Mouse (Mus musculus) embryonic facial prominence, embryonic 11.5 days (tissue): ENCODE measurements around the gene Nagk. TPM values are rescaled to one million over a fixed set of nuclear protein-coding genes. Genes with fewer than 3 reads are reported as not detected.
A peak's percentile ranks its signal among the peaks of the same experiment; 100 is the strongest.

Experiments used
- ATAC-seq: fragments of 200-750 bp; cut with Nextera tagmentation; replicated peaks from 2 replicates; pipeline ENCODE4 v1.8.0; 2017; ENCODE audit warnings: low read depth; ENCODE audit not compliant: insufficient number of reproducible peaks, low FRiP score, low TSS enrichment
- DNase-seq: peaks from one replicate; pipeline ENCODE4 v3.0.0-alpha.2; 2015; ENCODE audit warnings: low spot score
- H3K27ac ChIP-seq: fragments of 300-500 bp; sonication (generic); replicated peaks from 2 replicates; pipeline ENCODE4 v1.5.1; 2014; ENCODE audit warnings: mild to moderate bottlenecking, low read depth, low read length, control low read depth
- H3K27me3 ChIP-seq: fragments of 300-500 bp; sonication (generic); 2 replicates; pipeline ENCODE4 v1.6.1; 2014; ENCODE audit warnings: mild to moderate bottlenecking, low read length, moderate library complexity, mixed read lengths; ENCODE audit not compliant: control insufficient read depth, insufficient read depth
- H3K36me3 ChIP-seq: fragments of 300-500 bp; sonication (generic); replicated peaks from 2 replicates; pipeline ENCODE4 v1.6.1; 2014; ENCODE audit warnings: low read depth, mild to moderate bottlenecking, low read length, moderate library complexity, mixed read lengths; ENCODE audit not compliant: control insufficient read depth, insufficient read depth
- H3K4me1 ChIP-seq: fragments of 300-500 bp; sonication (generic); 2 replicates; pipeline ENCODE4 v1.6.1; 2014; ENCODE audit warnings: low read length, mixed read lengths; ENCODE audit not compliant: control insufficient read depth, insufficient read depth
- H3K4me2 ChIP-seq: fragments of 300-500 bp; sonication (generic); 2 replicates; pipeline ENCODE4 v1.6.1; 2014; ENCODE audit warnings: low read depth, mild to moderate bottlenecking, control low read depth, low read length, moderate library complexity
- H3K4me3 ChIP-seq: fragments of 300-500 bp; sonication (generic); 2 replicates; pipeline ENCODE4 v1.5.1; 2014; ENCODE audit warnings: low read depth, low read length, control low read depth
- H3K9ac ChIP-seq: fragments of 300-500 bp; sonication (generic); replicated peaks from 2 replicates; pipeline ENCODE4 v1.6.1; 2014; ENCODE audit warnings: mild to moderate bottlenecking, control low read depth, low read length
- H3K9me3 ChIP-seq: fragments of 300-500 bp; sonication (generic); replicated peaks from 2 replicates; pipeline ENCODE4 v1.6.1; 2016; ENCODE audit warnings: mild to moderate bottlenecking, low read length, inconsistent platforms, mixed read lengths; ENCODE audit not compliant: control insufficient read depth
- WGBS: fragments of 180-500 bp; shearing (Covaris S2); extraction: QIAGEN DNeasy Blood & Tissue Kit; methylation state at CpG from one replicate; pipeline ENCODE4 v1.1.7; 2014; 5-methylcytosine and 5-hydroxymethylcytosine counted together
- polyA plus RNA-seq: library from polyadenylated mRNA; unstranded; fragments of >200 nt; fragmentation: Nextera tagmentation; extraction: Ambion mirVana; gene quantifications from 2 replicates; pipeline ENCODE4 v1.2.1, GENCODE M21; 2014

The Nagk gene
- 28.7 and 28.9 TPM in 2 replicates for polyA plus RNA-seq

DNA sequence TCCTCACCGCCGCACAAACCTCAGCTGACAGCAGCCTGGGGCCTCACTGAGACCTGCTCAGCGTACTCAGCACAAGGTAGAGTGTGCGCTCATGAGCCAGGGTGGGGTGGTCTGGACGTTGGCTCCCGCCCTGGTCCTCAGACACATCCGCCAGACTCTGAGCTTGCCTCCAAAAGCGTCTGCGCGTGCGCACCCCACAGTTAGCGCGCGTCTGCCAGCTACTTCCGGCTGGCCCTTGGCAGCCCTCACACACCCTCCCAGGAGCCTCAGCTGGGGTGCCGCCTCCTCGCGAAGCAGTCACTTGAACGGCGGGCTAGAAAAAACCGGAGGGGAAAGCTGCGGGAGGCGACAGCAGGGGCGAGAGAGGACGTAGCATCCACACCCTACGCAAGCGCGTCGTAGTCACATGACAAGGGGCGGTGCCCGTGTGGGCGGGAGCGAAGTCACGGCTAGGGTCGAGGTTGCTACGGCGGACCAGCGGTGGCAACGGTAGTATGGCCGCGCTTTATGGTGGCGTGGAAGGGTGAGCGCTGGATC is at the start of gene Nagk:
Nagk (plus strand) TSS at position 223 of the 537 bp plus-strand sequence.
- Histone ChIP-seq H3K4me3 (peak within 1 kb of the TSS; percentile 74), H3K36me3 (no peaks in the 10 kb centered on the region), H3K9ac (peak within 1 kb of the TSS; percentile 68), H3K4me1 (no peaks in the 10 kb centered on the region), H3K27me3 (no peaks in the 10 kb centered on the region), H3K9me3 (no peaks in the 10 kb centered on the region), H3K4me2 (peak within 1 kb of the TSS; percentile 79), H3K27ac (peak within 1 kb of the TSS; percentile 94)
- WGBS, result under 1% methylated on average over 43 of the region's 43 CpGs
- DNase-seq (peak; percentile 93), ATAC-seq (peak; percentile 94)

GRCm38 (mm10) chr6:83745466-83745865 is 49.3 kb upstream of the Nagk start:
- ATAC-seq, result no peak
- H3K4me2 ChIP-seq, result no peak overlapping the region
- DNase-seq, result no peak
- WGBS, result 35% methylated on average over 2 of the region's 2 CpGs
- H3K27me3 ChIP-seq, result no peaks in the 10 kb centered on the region
- H3K4me3 ChIP-seq, result no peak overlapping the region
- H3K27ac ChIP-seq, result no peak overlapping the region
- H3K4me1 ChIP-seq, result no peaks in the 10 kb centered on the region
- H3K9me3 ChIP-seq, result no peaks in the 10 kb centered on the region
- H3K9ac ChIP-seq, result no peak overlapping the region
- no peaks in the 10 kb centered on the region for H3K36me3 ChIP-seq

DNA sequence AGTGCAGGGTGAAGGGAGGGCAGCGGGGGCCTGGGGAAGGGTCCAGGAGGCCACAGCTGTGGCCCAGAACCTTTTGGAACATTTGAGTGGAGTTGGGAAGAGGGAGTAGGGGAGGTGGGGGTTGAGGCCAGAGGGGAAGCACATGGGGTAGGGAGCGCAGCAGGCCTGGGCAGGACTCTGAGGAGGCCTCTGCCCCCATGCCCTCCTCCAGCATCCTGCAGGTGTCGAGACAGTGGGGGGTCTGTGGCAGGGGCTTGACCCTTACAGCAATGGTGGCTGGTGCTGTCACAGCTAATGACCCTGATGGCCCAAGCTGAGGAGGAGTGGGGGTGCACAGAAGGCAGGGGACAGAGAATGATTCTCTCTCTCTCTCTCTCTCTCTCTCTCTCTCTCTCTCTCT is 45.5 kb upstream of the Nagk start:
- Histone ChIP-seq H3K27me3 (no peaks in the 10 kb centered on the region), H3K9ac (no peak overlapping the region), H3K4me1 (no peaks in the 10 kb centered on the region), H3K4me3 (no peak overlapping the region), H3K27ac (no peak overlapping the region), H3K9me3 (no peaks in the 10 kb centered on the region), H3K4me2 (no peak overlapping the region), H3K36me3 (no peaks in the 10 kb centered on the region)
- ATAC-seq (peak; percentile 29; the same call in 1 of the 2 replicates), DNase-seq (no peak)
- WGBS, result 50% methylated on average over 3 of the region's 3 CpGs

GRCm38 (mm10) chr6:83750171-83750684 is 44.6 kb upstream of the Nagk start:
- Histone ChIP-seq H3K27ac (no peak overlapping the region), H3K4me2 (no peak overlapping the region; the same call in 1 of the 2 replicates), H3K9me3 (no peaks in the 10 kb centered on the region), H3K4me1 (no peaks in the 10 kb centered on the region), H3K9ac (0 out of 2 replicates have a peak overlapping the region, but pooled peaks have one; percentile 18), H3K4me3 (no peak overlapping the region), H3K27me3 (no peaks in the 10 kb centered on the region), H3K36me3 (no peaks in the 10 kb centered on the region)
- peak; percentile 78 for DNase-seq
- WGBS, result 8% methylated on average over 11 of the region's 11 CpGs
- no peak for ATAC-seq

GRCm38 (mm10) chr6:83756051-83756450 is 38.7 kb upstream of the Nagk start:
- H3K4me2 ChIP-seq, result no peak overlapping the region
- 67% methylated on average over 9 of the region's 9 CpGs for WGBS
- H3K4me3 ChIP-seq, result no peak overlapping the region

DNA sequence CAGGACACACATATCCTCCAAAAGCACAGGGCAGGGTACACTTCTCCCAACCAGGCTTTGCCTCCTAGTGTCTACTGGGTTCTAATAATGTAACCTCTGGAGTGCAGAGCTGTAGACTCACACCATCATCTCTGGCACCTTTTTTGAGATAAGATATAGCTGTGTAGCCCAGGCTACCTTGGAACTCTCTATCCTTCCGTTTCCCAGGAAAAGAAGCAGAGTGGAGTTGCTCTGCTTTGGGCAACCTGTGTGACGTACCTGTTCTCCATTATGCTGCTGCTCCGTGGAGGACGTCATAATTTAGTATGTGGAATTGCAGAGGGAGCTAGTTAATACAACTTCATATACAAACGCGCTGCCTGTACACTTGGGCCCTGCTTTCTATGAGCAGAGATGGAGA is 32.4 kb upstream of the Nagk start, which contains the start of gene Ankrd53:
Ankrd53 (plus strand) TSS at position 301 of the 400 bp plus-strand sequence.
- DNase-seq (peak; percentile 1), ATAC-seq (no peak)
- peaks cover 3% of the 10 kb centered on the region; the same call in 1 of the 2 replicates for H3K4me1 ChIP-seq
- no peak within 1 kb of the TSS for H3K27ac ChIP-seq
- peaks cover 52% of the 10 kb centered on the region for H3K27me3 ChIP-seq
- H3K9ac ChIP-seq, result peak within 1 kb of the TSS; percentile 19; the same call in 1 of the 2 replicates
- peak within 1 kb of the TSS; percentile 26 for H3K4me3 ChIP-seq
- peak within 1 kb of the TSS; percentile 54 for H3K4me2 ChIP-seq
- no peaks in the 10 kb centered on the region for H3K9me3 ChIP-seq
- H3K36me3 ChIP-seq, result no peaks in the 10 kb centered on the region
- 19% methylated on average over 6 of the region's 6 CpGs for WGBS

More at GRCm38 (mm10) chr6:83756051-83756450, 38.7 kb upstream of the Nagk start:
- Histone ChIP-seq H3K9me3 (no peaks in the 10 kb centered on the region), H3K4me1 (no peaks in the 10 kb centered on the region), H3K27me3 (peaks cover 35% of the 10 kb centered on the region), H3K36me3 (no peaks in the 10 kb centered on the region), H3K27ac (no peak overlapping the region), H3K9ac (no peak overlapping the region)
- ATAC-seq (no peak), DNase-seq (no peak)

- ATAC-seq, result peak; percentile 50; the same call in 1 of the 2 replicates
Measured at GRCm38 (mm10) chr6:83762880-83763431, 31.8 kb upstream of the Nagk start.

DNA sequence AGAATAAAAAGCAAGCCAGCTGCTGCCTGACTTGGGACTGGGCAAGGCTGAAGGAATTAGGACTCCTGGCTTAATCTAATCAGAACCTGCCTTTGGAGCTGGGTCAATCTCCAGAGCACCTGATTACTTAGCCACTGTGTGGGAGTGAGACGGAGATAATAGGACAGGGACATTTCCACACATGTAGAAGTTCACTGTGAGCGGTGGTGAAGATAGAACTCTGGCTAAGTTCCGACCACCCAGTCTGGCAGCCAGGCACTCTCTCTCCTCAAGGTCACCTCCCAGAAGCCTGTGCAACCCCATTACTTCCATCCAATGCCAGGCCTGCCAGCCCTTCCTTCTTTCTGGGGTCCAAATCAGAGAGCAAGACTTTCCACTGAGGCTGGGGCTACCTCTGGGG is 27.8 kb upstream of the Nagk start:
- DNase-seq, result no peak
- Histone ChIP-seq H3K27me3 (peaks cover 17% of the 10 kb centered on the region), H3K27ac (no peak overlapping the region), H3K36me3 (no peaks in the 10 kb centered on the region), H3K4me2 (no peak overlapping the region), H3K9me3 (no peaks in the 10 kb centered on the region), H3K4me3 (no peak overlapping the region), H3K4me1 (peaks cover 3% of the 10 kb centered on the region; the same call in 1 of the 2 replicates), H3K9ac (no peak overlapping the region)
- ATAC-seq, result no peak
- 82% methylated on average over 3 of the region's 3 CpGs for WGBS

More at GRCm38 (mm10) chr6:83762880-83763431, 31.8 kb upstream of the Nagk start:
- H3K4me2 ChIP-seq, result peak overlapping the region; percentile 54
- peaks cover 46% of the 10 kb centered on the region for H3K27me3 ChIP-seq
- H3K9ac ChIP-seq, result peak overlapping the region; percentile 19; the same call in 1 of the 2 replicates
- H3K36me3 ChIP-seq, result no peaks in the 10 kb centered on the region
- no peak overlapping the region for H3K27ac ChIP-seq
- no peaks in the 10 kb centered on the region for H3K9me3 ChIP-seq
- peak overlapping the region; percentile 26 for H3K4me3 ChIP-seq
- peaks cover 3% of the 10 kb centered on the region; the same call in 1 of the 2 replicates for H3K4me1 ChIP-seq
- WGBS, result under 1% methylated on average over 35 of the region's 35 CpGs
- DNase-seq, result peak; percentile 55
